Mouse (Mus musculus) lung, embryonic 14.5 days (tissue): Measurements from ENCODE around the gene Ppm1n. TPM values are rescaled to one million over a fixed set of nuclear protein-coding genes. Genes with fewer than 3 reads are reported as not detected.

Experiments used
- ATAC-seq: fragments of 200-750 bp; cut with Nextera tagmentation; 2 replicates; pipeline ENCODE4 v1.8.0; 2017; ENCODE audit warnings: mild to moderate bottlenecking, moderate TSS enrichment, moderate library complexity; ENCODE audit not compliant: insufficient read depth
- DNase-seq: peaks from one replicate; pipeline ENCODE4 v3.0.0-alpha.2; 2015
- H3K27ac ChIP-seq: fragments of 300-500 bp; sonication (generic); 2 replicates; pipeline ENCODE4 v1.5.1; 2014; ENCODE audit warnings: low read depth, mild to moderate bottlenecking, moderate library complexity
- H3K27me3 ChIP-seq: fragments of 300-500 bp; sonication (generic); 2 replicates; pipeline ENCODE4 v1.6.1; 2014; ENCODE audit warnings: low read length, control low read depth; ENCODE audit not compliant: insufficient read depth
- H3K36me3 ChIP-seq: fragments of 300-500 bp; sonication (generic); 2 replicates; pipeline ENCODE4 v1.6.1; 2014; ENCODE audit warnings: control low read depth; ENCODE audit not compliant: insufficient read depth
- H3K4me1 ChIP-seq: fragments of 300-500 bp; sonication (generic); 2 replicates; pipeline ENCODE4 v1.6.1; 2014; ENCODE audit warnings: antibody characterized with exemption, control low read depth; ENCODE audit not compliant: insufficient read depth
- H3K4me2 ChIP-seq: fragments of 300-500 bp; sonication (generic); 2 replicates; pipeline ENCODE4 v1.6.1; 2014; ENCODE audit warnings: mild to moderate bottlenecking
- H3K4me3 ChIP-seq: fragments of 300-500 bp; sonication (generic); 2 replicates; pipeline ENCODE4 v1.5.1; 2014; ENCODE audit warnings: low read depth, low read length
- H3K9ac ChIP-seq: fragments of 300-500 bp; sonication (generic); 2 replicates; pipeline ENCODE4 v1.6.1; 2014
- H3K9me3 ChIP-seq: fragments of 300-500 bp; sonication (generic); 2 replicates; pipeline ENCODE4 v1.6.1; 2016; ENCODE audit warnings: low read depth, low read length, control low read depth
- CTCF ChIP-seq: IDR thresholded peaks from 2 replicates; pipeline ENCODE4 v1.5.1; 2016; ENCODE audit warnings: antibody characterized with exemption, low read depth
- WGBS: fragments of 180-500 bp; shearing (Covaris S2); extraction: QIAGEN DNeasy Blood & Tissue Kit; methylation state at CpG from one replicate; pipeline ENCODE4 v1.1.7; 2014; 5-methylcytosine and 5-hydroxymethylcytosine counted together
- polyA plus RNA-seq: library from polyadenylated mRNA; unstranded; fragments of >200 nt; fragmentation: Nextera tagmentation; extraction: Ambion mirVana; gene quantifications from 2 replicates; pipeline ENCODE4 v1.2.1, GENCODE M21; 2014

The Ppm1n gene
- polyA plus RNA-seq, 1 experiment from 2014 or later = not detected

- H3K27me3 ChIP-seq = no peaks in the 10 kb centered on the region
- no peaks in the 10 kb centered on the region for H3K4me1 ChIP-seq
- ATAC-seq (no peak), DNase-seq (no peak)
- no peak overlapping the region for H3K4me3 ChIP-seq
- no peak overlapping the region for H3K27ac ChIP-seq
- no peaks in the 10 kb centered on the region for H3K9me3 ChIP-seq
- no peak for TF ChIP-seq CTCF
- H3K36me3 ChIP-seq = no peaks in the 10 kb centered on the region
- no peak overlapping the region for H3K4me2 ChIP-seq
- H3K9ac ChIP-seq = no peak overlapping the region
- WGBS = 68% methylated on average over 4 of the region's 4 CpGs
Measured at GRCm38 (mm10) chr7:19238344-19238743, 41.5 kb downstream of the Ppm1n start.

GRCm38 (mm10) chr7:19236411-19236810, 43.5 kb downstream of the Ppm1n start:
- Histone ChIP-seq H3K4me2 (no peak overlapping the region), H3K9me3 (no peaks in the 10 kb centered on the region), H3K4me3 (no peak overlapping the region), H3K4me1 (no peaks in the 10 kb centered on the region), H3K9ac (no peak overlapping the region), H3K27me3 (no peaks in the 10 kb centered on the region), H3K36me3 (no peaks in the 10 kb centered on the region), H3K27ac (no peak overlapping the region)
- DNase-seq (no peak), ATAC-seq (no peak)
- TF ChIP-seq CTCF = no peak
- 61% methylated on average over 2 of the region's 2 CpGs for WGBS

GRCm38 (mm10) chr7:19235092-19235671, 44.7 kb downstream of the Ppm1n start:
- DNase-seq = no peak
- no peaks in the 10 kb centered on the region for H3K36me3 ChIP-seq
- no peak overlapping the region for H3K4me3 ChIP-seq
- ATAC-seq = no peak
- H3K9ac ChIP-seq = no peak overlapping the region
- WGBS = 86% methylated on average over 2 of the region's 2 CpGs
- no peaks in the 10 kb centered on the region for H3K4me1 ChIP-seq
- no peak overlapping the region for H3K27ac ChIP-seq
- no peaks in the 10 kb centered on the region for H3K9me3 ChIP-seq
- H3K4me2 ChIP-seq = no peak overlapping the region
- TF ChIP-seq CTCF = no peak
- H3K27me3 ChIP-seq = no peaks in the 10 kb centered on the region

GRCm38 (mm10) chr7:19234652-19235051, 45.2 kb downstream of the Ppm1n start:
- DNase-seq (no peak), ATAC-seq (no peak)
- H3K27ac ChIP-seq = no peak overlapping the region
- no peak overlapping the region for H3K4me3 ChIP-seq
- no peak overlapping the region for H3K4me2 ChIP-seq
- no peak for TF ChIP-seq CTCF
- H3K9me3 ChIP-seq = no peaks in the 10 kb centered on the region
- H3K36me3 ChIP-seq = no peaks in the 10 kb centered on the region
- peaks cover 5% of the 10 kb centered on the region; the same call in 1 of the 2 replicates for H3K4me1 ChIP-seq
- no peaks in the 10 kb centered on the region for H3K27me3 ChIP-seq
- H3K9ac ChIP-seq = no peak overlapping the region
- WGBS = 77% methylated on average over 5 of the region's 5 CpGs

- TF ChIP-seq CTCF = no peak
- H3K9ac ChIP-seq = no peak overlapping the region
- H3K4me3 ChIP-seq = no peak overlapping the region
- H3K27me3 ChIP-seq = no peaks in the 10 kb centered on the region
- whole genome bisulfite sequencing = 91% methylated on average over 3 of the region's 3 CpGs
- ATAC-seq (no peak), DNase-seq (no peak)
- H3K4me1 ChIP-seq = peaks cover 12% of the 10 kb centered on the region
- no peak overlapping the region for H3K27ac ChIP-seq
- no peak overlapping the region for H3K4me2 ChIP-seq
- H3K9me3 ChIP-seq = no peaks in the 10 kb centered on the region
- H3K36me3 ChIP-seq = no peaks in the 10 kb centered on the region
Measured at GRCm38 (mm10) chr7:19231849-19232248, 48.0 kb downstream of the Ppm1n start.

GRCm38 (mm10) chr7:19230899-19231298, 49.0 kb downstream of the Ppm1n start:
- no peak for TF ChIP-seq CTCF
- Histone ChIP-seq H3K4me3 (no peak overlapping the region), H3K9ac (no peak overlapping the region), H3K4me2 (no peak overlapping the region), H3K27me3 (no peaks in the 10 kb centered on the region), H3K4me1 (peaks cover 14% of the 10 kb centered on the region), H3K9me3 (no peaks in the 10 kb centered on the region), H3K27ac (no peak overlapping the region), H3K36me3 (no peaks in the 10 kb centered on the region)
- 92% methylated on average over 5 of the region's 5 CpGs for WGBS
- DNase-seq = no peak
- no peak for ATAC-seq

- WGBS = 74% methylated on average over 2 of the region's 2 CpGs
- H3K9me3 ChIP-seq = no peaks in the 10 kb centered on the region
- H3K27ac ChIP-seq = no peak overlapping the region
- peaks cover 14% of the 10 kb centered on the region for H3K4me1 ChIP-seq
- peak overlapping the region; percentile 95 for H3K4me2 ChIP-seq
- no peaks in the 10 kb centered on the region for H3K36me3 ChIP-seq
- no peak overlapping the region for H3K9ac ChIP-seq
- TF ChIP-seq CTCF = no peak
- ATAC-seq (no peak), DNase-seq (no peak)
- no peak overlapping the region for H3K4me3 ChIP-seq
- H3K27me3 ChIP-seq = no peaks in the 10 kb centered on the region
Measured at GRCm38 (mm10) chr7:19230041-19230580, 49.8 kb downstream of the Ppm1n start.
